Mouse (Mus musculus): ENCODE data around the gene Olfr120. TPM values are rescaled to one million over a fixed set of nuclear protein-coding genes. Genes with fewer than 3 reads are reported as not detected.
"Not testable (repeated sequence)": the region's sequence is repeated elsewhere in the genome, so short reads cannot be mapped to it uniquely, and the experiment has no call there.

Gene Olfr120
- not detected in 3 replicates for total RNA-seq (2017)

- ATAC-seq (replicated peaks; ENCODE audit: insufficient number of reproducible peaks, low FRiP score, low TSS enrichment, poor library complexity, severe bottlenecking) = no peak
These were observed at the start of gene Olfr120 for GRCm38 (mm10) chr17:37721508-37721907. Gene Olfr120 (plus strand): TSS chr17:37721808.

- not testable (repeated sequence) for ATAC-seq (replicated peaks; ENCODE audit: insufficient number of reproducible peaks, low FRiP score, low TSS enrichment, poor library complexity, severe bottlenecking)
These were observed 25.3 kb upstream of the Olfr120 start, which contains the start of gene Olfr119 for GRCm38 (mm10) chr17:37696264-37696663. Gene Olfr119 (plus strand): TSS chr17:37696564.

GRCm38 (mm10) chr17:37738070-37738469, 16.5 kb downstream of the Olfr120 start:
- ATAC-seq (replicated peaks; ENCODE audit: insufficient number of reproducible peaks, low FRiP score, low TSS enrichment, poor library complexity, severe bottlenecking) = no peak

- no peak for ATAC-seq (replicated peaks; ENCODE audit: insufficient number of reproducible peaks, low FRiP score, low TSS enrichment, poor library complexity, severe bottlenecking)
These were observed 46.7 kb downstream of the Olfr120 start, which contains the start of gene Olfr122 for GRCm38 (mm10) chr17:37768307-37768706. Gene Olfr122 (plus strand): TSS chr17:37768607.

Other genes starting within 250 kb of the Olfr120 start
- 0.87 to 3.0 TPM in 2 of 3 replicates, not detected in the other for gene H2-M2, start 238.3 kb upstream of the Olfr120 start, total RNA-seq (2017)
- gene Olfr110, start 229.3 kb upstream of the Olfr120 start, total RNA-seq (2017) = not detected in 3 replicates
- gene Olfr111, start 213.8 kb upstream of the Olfr120 start, total RNA-seq (2017) = 0.29 TPM in 1 of 3 replicates, not detected in the others
- not detected in 3 replicates for gene Olfr112, start 152.4 kb upstream of the Olfr120 start, total RNA-seq (2017)
- not detected in 3 replicates for gene Olfr113, start 144.1 kb upstream of the Olfr120 start, total RNA-seq (2017)
- not detected in 3 replicates for gene Olfr114, start 129.1 kb upstream of the Olfr120 start, total RNA-seq (2017)
- not detected in 3 replicates for gene Olfr115, start 94.7 kb upstream of the Olfr120 start, total RNA-seq (2017)
- not detected in 3 replicates for gene Olfr116, start 94.6 kb upstream of the Olfr120 start, total RNA-seq (2017)
- gene Olfr117, start 58.0 kb upstream of the Olfr120 start, total RNA-seq (2017) = not detected in 3 replicates
- gene Olfr118, start 54.8 kb upstream of the Olfr120 start, total RNA-seq (2017) = not detected in 3 replicates
- not detected in 3 replicates for gene Olfr119, start 25.2 kb upstream of the Olfr120 start, total RNA-seq (2017)
- not detected in 3 replicates for gene Olfr121, start 27.0 kb downstream of the Olfr120 start, total RNA-seq (2017)
- not detected in 3 replicates for gene Olfr122, start 46.8 kb downstream of the Olfr120 start, total RNA-seq (2017)
- not detected in 3 replicates for gene Olfr123, start 71.7 kb downstream of the Olfr120 start, total RNA-seq (2017)
- not detected in 3 replicates for gene Olfr124, start 78.1 kb downstream of the Olfr120 start, total RNA-seq (2017)
- not detected in 3 replicates for gene Olfr125, start 111.1 kb downstream of the Olfr120 start, total RNA-seq (2017)
- not detected in 3 replicates for gene Olfr126, start 125.7 kb downstream of the Olfr120 start, total RNA-seq (2017)
- gene Olfr127, start 178.6 kb downstream of the Olfr120 start, total RNA-seq (2017) = not detected in 3 replicates
- gene Olfr128, start 198.7 kb downstream of the Olfr120 start, total RNA-seq (2017) = not detected in 3 replicates
- not detected in 3 replicates for gene Olfr761, start 231.3 kb downstream of the Olfr120 start, total RNA-seq (2017)

Data from monocyte, adult 5-6 weeks (primary cell).